ENCODE assay signal across 23 mouse cellular contexts in the genomic region with DNA sequence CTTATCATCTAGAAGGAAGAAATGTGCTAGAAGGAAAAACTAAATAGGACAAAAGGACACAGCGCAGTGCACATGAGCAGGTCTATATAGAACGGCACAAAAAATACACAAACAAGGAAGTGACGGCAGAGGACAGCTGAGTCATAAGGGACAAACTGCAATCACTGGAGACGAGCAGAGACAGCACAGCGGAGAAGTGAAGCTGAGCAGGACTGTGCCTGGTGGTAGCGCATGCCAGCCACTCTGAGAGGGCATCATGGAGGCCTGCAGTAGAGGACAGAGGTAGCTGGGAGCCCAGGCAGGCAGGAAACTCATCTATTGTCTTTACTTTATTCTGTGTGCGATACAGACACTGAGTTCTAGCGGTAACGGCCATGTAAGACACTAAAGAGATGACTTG. TPM values are rescaled to one million over a fixed set of nuclear protein-coding genes. Genes with fewer than 3 reads are reported as not detected.
DNase-seq lines count a peak whose midpoint lies in the region; ATAC-seq and TF ChIP-seq lines count a peak whose summit lies in the region.
"Had no signal": no experiment of that assay in that cellular context is flagged by ENCODE, and none has a peak within 500 bp of the region (broad histone marks: within the 10 kb centered on the region; RNA-seq: fewer than 3 reads in every experiment).

No protein-coding gene starts in this region.

- no peaks in the 10 kb centered on the region for H3K27me3 ChIP-seq in liver, adult 2 months (ENCODE audit: control insufficient read depth, insufficient read depth, low read length)
- H3K27me3 ChIP-seq in liver, embryonic 11.5 days (replicated peaks; ENCODE audit: control insufficient read depth, insufficient read depth, low read length), result no peaks in the 10 kb centered on the region
- no peaks in the 10 kb centered on the region for H3K27me3 ChIP-seq in megakaryocyte, embryonic 14.5 days (replicated peaks)
- no peaks in the 10 kb centered on the region for H3K27me3 ChIP-seq in hindbrain, embryonic 10.5 days (ENCODE audit: insufficient read depth, poor library complexity, severe bottlenecking)
- H3K27me3 ChIP-seq: forebrain, embryonic 12.5 days; kidney, embryonic 15.5 days; liver, embryonic 15.5 days; midbrain, embryonic 13.5 days; stomach, embryonic 15.5 days had no signal

- H3K4me1 ChIP-seq in liver, adult 2 months (ENCODE audit: control insufficient read depth, insufficient read depth, low read length), result no peaks in the 10 kb centered on the region
- H3K4me1 ChIP-seq in liver, embryonic 11.5 days (replicated peaks; ENCODE audit: control insufficient read depth, insufficient read depth, low read length), result no peaks in the 10 kb centered on the region
- peaks cover 10% of the 10 kb centered on the region for H3K4me1 ChIP-seq in megakaryocyte, embryonic 14.5 days
- H3K4me1 ChIP-seq in hindbrain, embryonic 10.5 days (replicated peaks), result peaks cover 7% of the 10 kb centered on the region; the same call in 1 of the 2 replicates
- H3K4me1 ChIP-seq: kidney, embryonic 15.5 days; liver, embryonic 15.5 days; midbrain, embryonic 13.5 days; stomach, embryonic 15.5 days had no signal

- TF ChIP-seq POLR2A in liver, adult 2 months (IDR thresholded peaks at IDR 0.05; ENCODE audit: extremely low read depth, insufficient read depth, low read length), result no peak

- 76% methylated on average over 9 of the region's 9 CpGs for WGBS in liver, adult 2 months
- WGBS in liver, embryonic 11.5 days, result 87% methylated on average over 9 of the region's 9 CpGs
- 93% methylated on average over 9 of the region's 9 CpGs for WGBS in hindbrain, embryonic 10.5 days

- ATAC-seq in CD4-positive, CD25-positive, alpha-beta regulatory T cell, adult 4 months, result no peak
- no peak for ATAC-seq in liver, embryonic 11.5 days (replicated peaks; ENCODE audit: low FRiP score)
- ATAC-seq: hindbrain, embryonic 16.5 days; midbrain, embryonic 13.5 days had no signal

- no peaks in the 10 kb centered on the region for H3K36me3 ChIP-seq in liver, adult 2 months (ENCODE audit: control insufficient read depth, insufficient read depth, low read length)
- H3K36me3 ChIP-seq in liver, embryonic 11.5 days (ENCODE audit: control insufficient read depth, insufficient read depth, low read length), result peaks cover 12% of the 10 kb centered on the region; the same call in 1 of the 2 replicates
- H3K36me3 ChIP-seq in megakaryocyte, embryonic 14.5 days (replicated peaks; ENCODE audit: low read length), result peaks cover 56% of the 10 kb centered on the region
- peaks cover 87% of the 10 kb centered on the region for H3K36me3 ChIP-seq in hindbrain, embryonic 10.5 days
- H3K36me3 ChIP-seq: midbrain, embryonic 13.5 days; stomach, embryonic 15.5 days had no signal

- no peak for TF ChIP-seq CTCF in liver, adult 2 months (IDR thresholded peaks at IDR 0.05; ENCODE audit: low read depth, low read length)

- no peak overlapping the region; the same call in 1 of the 2 replicates for H3K27ac ChIP-seq in liver, adult 2 months (replicated peaks; ENCODE audit: insufficient read depth, low read depth, low read length)
- no peak overlapping the region for H3K27ac ChIP-seq in liver, embryonic 11.5 days (ENCODE audit: low read depth, low read length)
- no peak overlapping the region for H3K27ac ChIP-seq in hindbrain, embryonic 10.5 days
- H3K27ac ChIP-seq: forebrain, embryonic 12.5 days; heart, adult 2 months; kidney, embryonic 15.5 days; liver, embryonic 15.5 days; midbrain, embryonic 13.5 days; stomach, embryonic 15.5 days had no signal

- H3K9me3 ChIP-seq in liver, embryonic 11.5 days (ENCODE audit: control insufficient read depth, low read length), result no peaks in the 10 kb centered on the region
- no peaks in the 10 kb centered on the region for H3K9me3 ChIP-seq in megakaryocyte, embryonic 14.5 days
- no peaks in the 10 kb centered on the region for H3K9me3 ChIP-seq in hindbrain, embryonic 10.5 days
- H3K9me3 ChIP-seq: forebrain, embryonic 12.5 days; G1E; kidney, embryonic 15.5 days; liver, embryonic 15.5 days; midbrain, embryonic 13.5 days; stomach, embryonic 15.5 days had no signal

- H3K4me2 ChIP-seq in liver, embryonic 11.5 days, result no peak overlapping the region
- H3K4me2 ChIP-seq: forebrain, embryonic 12.5 days; kidney, embryonic 15.5 days; liver, embryonic 15.5 days; midbrain, embryonic 13.5 days; stomach, embryonic 15.5 days had no signal

- peak; percentile 22 for DNase-seq in CD4-positive, CD25-positive, alpha-beta regulatory T cell, adult 2 months (ENCODE audit: low read depth, low spot score)
- DNase-seq in liver, adult 2 months (ENCODE audit: extremely low read depth, low read depth, low spot score), result peak; percentile 12
- DNase-seq in liver, embryonic 11.5 days (ENCODE audit: low spot score), result no peak
- DNase-seq in adrenal gland, postnatal 36 days, result peak; percentile 14 to 22
- DNase-seq in cerebellum, adult 11-12 months, result no peak
- no peak for DNase-seq in hindbrain, embryonic 10.5 days (ENCODE audit: low spot score)
- DNase-seq: cerebellum, postnatal 36 days; heart, adult 2 months; thymus, postnatal 25 days had no signal

- no peaks in the 10 kb centered on the region for H3K79me2 ChIP-seq in liver, adult 2 months (ENCODE audit: control insufficient read depth, insufficient read depth, low read length)

- no peak overlapping the region for H3K4me3 ChIP-seq in liver, adult 2 months (ENCODE audit: insufficient read depth, low read depth, low read length)
- no peak overlapping the region for H3K4me3 ChIP-seq in liver, embryonic 11.5 days (ENCODE audit: low read depth, low read length)
- peak overlapping the region; percentile 44 for H3K4me3 ChIP-seq in megakaryocyte, embryonic 14.5 days (replicated peaks)
- H3K4me3 ChIP-seq in hindbrain, embryonic 10.5 days, result no peak overlapping the region
- H3K4me3 ChIP-seq: forebrain, embryonic 12.5 days; heart, adult 2 months; kidney, embryonic 15.5 days; liver, embryonic 15.5 days; midbrain, embryonic 13.5 days; stomach, embryonic 15.5 days had no signal

- H3K9ac ChIP-seq in liver, adult 2 months (ENCODE audit: low read depth, low read length), result no peak overlapping the region
- no peak overlapping the region for H3K9ac ChIP-seq in liver, embryonic 11.5 days (ENCODE audit: low read depth, low read length)
- H3K9ac ChIP-seq: forebrain, embryonic 12.5 days; kidney, embryonic 15.5 days; liver, embryonic 15.5 days; midbrain, embryonic 13.5 days; stomach, embryonic 15.5 days had no signal

RNA-seq across cellular contexts. Expression of a gene that starts 8.2 kb away (rescaled TPM):
- 1 to 10 TPM; 3.5 to 4.1 TPM for polyA plus RNA-seq in CD4-positive, CD25-positive, alpha-beta regulatory T cell, adult 4 months (2017; shearing (Covaris generic))
- 3.3 and 4.2 TPM in 2 replicates for total RNA-seq in liver, adult 2 months (2014; rRNA removed)
- 0.18 and 0.22 TPM in 2 replicates for polyA plus RNA-seq in liver, adult 2 months (2012; rRNA removed)
- polyA plus RNA-seq in liver, embryonic 11.5 days (2014; fragmentation: Nextera tagmentation; extraction: Ambion mirVana), result 19.6 and 22.1 TPM in 2 replicates
- total RNA-seq in adrenal gland, postnatal 36 days (2021), result 1 to 10 TPM; 2.4 to 2.9 TPM
- polyA plus RNA-seq in megakaryocyte, embryonic 14.5 days (2012; ENCODE audit: insufficient read depth, low replicate concordance), result 1.9 TPM in 1 of 2 replicates, not detected in the other
- 16.1 and 25.3 TPM in 2 replicates for polyA plus RNA-seq in hindbrain, embryonic 10.5 days (2016; fragmentation: Nextera tagmentation; extraction: Ambion mirVana)

RNA-seq across cellular contexts. Expression of a gene that starts 8.4 kb away (rescaled TPM):
- 10 to 100 TPM; 70.0 to 88.4 TPM for polyA plus RNA-seq in CD4-positive, CD25-positive, alpha-beta regulatory T cell, adult 4 months (2017; shearing (Covaris generic))
- 211 and 222 TPM in 2 replicates for total RNA-seq in liver, adult 2 months (2014; rRNA removed)
- 114 and 141 TPM in 2 replicates for polyA plus RNA-seq in liver, adult 2 months (2012; rRNA removed)
- 52.7 and 55.7 TPM in 2 replicates for polyA plus RNA-seq in liver, embryonic 11.5 days (2014; fragmentation: Nextera tagmentation; extraction: Ambion mirVana)
- total RNA-seq in adrenal gland, postnatal 36 days (2021), result 100 to 1,000 TPM; 128 to 134 TPM
- polyA plus RNA-seq in megakaryocyte, embryonic 14.5 days (2012; ENCODE audit: insufficient read depth, low replicate concordance), result 8.2 and 55.6 TPM in 2 replicates
- 71.0 and 81.8 TPM in 2 replicates for polyA plus RNA-seq in hindbrain, embryonic 10.5 days (2016; fragmentation: Nextera tagmentation; extraction: Ambion mirVana)

RNA-seq across cellular contexts. Expression of a gene that starts 38.5 kb away (rescaled TPM):
- 10 to 100 TPM; 10.8 to 15.2 TPM for polyA plus RNA-seq in CD4-positive, CD25-positive, alpha-beta regulatory T cell, adult 4 months (2017; shearing (Covaris generic))
- total RNA-seq in liver, adult 2 months (2014; rRNA removed), result 6.4 and 7.7 TPM in 2 replicates
- polyA plus RNA-seq in liver, adult 2 months (2012; rRNA removed), result 15.2 and 23.1 TPM in 2 replicates
- polyA plus RNA-seq in liver, embryonic 11.5 days (2014; fragmentation: Nextera tagmentation; extraction: Ambion mirVana), result 6.2 and 6.8 TPM in 2 replicates
- total RNA-seq in adrenal gland, postnatal 36 days (2021), result 10 to 100 TPM; 10.9 to 11.1 TPM
- 3.4 and 23.5 TPM in 2 replicates for polyA plus RNA-seq in megakaryocyte, embryonic 14.5 days (2012; ENCODE audit: insufficient read depth, low replicate concordance)
- 1.7 and 4.3 TPM in 2 replicates for polyA plus RNA-seq in hindbrain, embryonic 10.5 days (2016; fragmentation: Nextera tagmentation; extraction: Ambion mirVana)

RNA-seq across cellular contexts. Expression of a gene that starts 55.5 kb away (rescaled TPM):
- not detected for polyA plus RNA-seq in CD4-positive, CD25-positive, alpha-beta regulatory T cell, adult 4 months (2017; shearing (Covaris generic))
- not detected in 2 replicates for total RNA-seq in liver, adult 2 months (2014; rRNA removed)
- not detected in 2 replicates for polyA plus RNA-seq in liver, adult 2 months (2012; rRNA removed)
- polyA plus RNA-seq in liver, embryonic 11.5 days (2014; fragmentation: Nextera tagmentation; extraction: Ambion mirVana), result not detected in 2 replicates
- not detected for total RNA-seq in adrenal gland, postnatal 36 days (2021)
- not detected in 2 replicates for polyA plus RNA-seq in megakaryocyte, embryonic 14.5 days (2012; ENCODE audit: insufficient read depth, low replicate concordance)
- not detected in 2 replicates for polyA plus RNA-seq in hindbrain, embryonic 10.5 days (2016; fragmentation: Nextera tagmentation; extraction: Ambion mirVana)
- total RNA-seq: G1E; gastrocnemius, adult 18-20 months; heart, adult 2 months; layer of hippocampus, adult 8-10 months; left cerebral cortex, postnatal 14 days had no signal
- polyA plus RNA-seq: embryonic facial prominence, embryonic 14.5 days; forebrain, embryonic 12.5 days; G1E; heart, adult 2 months; heart, postnatal 0 days; hindbrain, embryonic 16.5 days; kidney, embryonic 15.5 days; midbrain, embryonic 13.5 days; stomach, embryonic 15.5 days had no signal

Comparison
In these comparisons a context has a peak if more than half of its experiments do, and no peak if none do; other contexts are left out.
1. DNase-seq: peak in CD4-positive, CD25-positive, alpha-beta regulatory T cell, adult 2 months (single experiment), liver, adult 2 months (single experiment) and adrenal gland, postnatal 36 days (2 of 2); none in liver, embryonic 11.5 days (single experiment), cerebellum, adult 11-12 months (single experiment) and hindbrain, embryonic 10.5 days (single experiment).